Mouse (Mus musculus): ENCODE data around the gene Ambn. TPM values are rescaled to one million over a fixed set of nuclear protein-coding genes. Genes with fewer than 3 reads are reported as not detected.
"Not testable (repeated sequence)": the region's sequence is repeated elsewhere in the genome, so short reads cannot be mapped to it uniquely, and the experiment has no call there.

The Ambn gene
- polyA plus RNA-seq (2011; ENCODE audit: insufficient read depth, insufficient read length, low read depth, missing spikeins) = not detected in 2 replicates

GRCm38 (mm10) chr5:88455691-88456090 is at the start of gene Ambn:
Ambn (plus strand) TSS chr5:88455991.
- Histone ChIP-seq H3K36me3 (ENCODE audit: control insufficient read depth, insufficient read depth, low read length, poor library complexity, severe bottlenecking) (no peaks in the 10 kb centered on the region), H3K27me3 (ENCODE audit: control insufficient read depth, insufficient read depth, low read length, poor library complexity, severe bottlenecking) (no peaks in the 10 kb centered on the region)

DNA sequence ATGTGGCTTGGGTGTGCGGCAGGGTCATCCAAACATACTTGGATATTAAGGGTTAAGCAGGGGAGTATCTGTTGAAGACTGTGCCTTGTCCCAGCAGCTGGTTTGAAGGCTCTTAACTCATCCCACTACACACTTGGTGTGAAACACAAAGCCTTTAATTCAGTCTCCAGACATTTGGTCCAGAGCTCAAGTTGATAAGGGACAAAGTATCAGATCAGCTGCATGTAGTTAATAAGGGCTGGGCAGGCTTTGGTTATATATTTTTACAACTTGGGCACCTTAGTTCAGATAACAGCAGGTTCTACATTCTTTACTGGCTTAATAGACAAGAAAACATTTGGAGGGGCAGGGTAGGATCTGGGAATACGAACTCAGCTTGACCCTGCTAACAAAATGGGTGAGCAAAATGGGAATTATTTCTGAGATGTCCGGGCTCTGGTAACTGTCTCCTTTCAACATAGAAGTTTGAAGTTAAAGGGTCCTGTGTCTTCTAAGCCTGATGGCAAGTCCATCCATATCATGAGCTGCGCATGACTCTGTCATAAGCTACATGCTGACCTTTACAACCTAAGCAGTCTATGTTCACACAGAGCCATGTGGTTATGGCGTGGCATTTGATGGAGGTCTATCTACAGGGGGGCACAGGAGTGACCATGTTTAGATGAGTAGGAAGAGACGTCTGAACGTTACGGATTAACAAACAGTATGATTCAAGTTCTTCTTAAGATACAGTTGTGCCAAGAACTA is 35.3 kb upstream of the Ambn start:
- TF ChIP-seq POLR2A (IDR thresholded peaks at IDR 0.05; ENCODE audit: insufficient read depth, low read length) = no peak
- TF ChIP-seq CTCF (IDR thresholded peaks at IDR 0.05; ENCODE audit: low read depth, low read length) = no peak
- TF ChIP-seq EP300 (IDR thresholded peaks at IDR 0.05; ENCODE audit: insufficient read depth, low read depth, low read length) = no peak
- Histone ChIP-seq H3K27ac (ENCODE audit: insufficient read depth, low read length) (no peak overlapping the region), H3K27me3 (ENCODE audit: control insufficient read depth, insufficient read depth, low read length, poor library complexity, severe bottlenecking) (no peaks in the 10 kb centered on the region), H3K4me1 (ENCODE audit: control insufficient read depth, insufficient read depth, low read length) (no peaks in the 10 kb centered on the region), H3K4me3 (ENCODE audit: low read depth, low read length) (no peak overlapping the region), H3K9me3 (replicated peaks; ENCODE audit: control insufficient read depth, insufficient read depth, low read length, poor library complexity, severe bottlenecking) (no peaks in the 10 kb centered on the region), H3K36me3 (ENCODE audit: control insufficient read depth, insufficient read depth, low read length, poor library complexity, severe bottlenecking) (no peaks in the 10 kb centered on the region), H3K9ac (ENCODE audit: low read depth, poor library complexity, severe bottlenecking) (no peak overlapping the region)

More at GRCm38 (mm10) chr5:88455691-88456090, at the start of gene Ambn:
- TF ChIP-seq POLR2A (IDR thresholded peaks at IDR 0.05; ENCODE audit: insufficient read depth, low read length) = no peak
- TF ChIP-seq CTCF (IDR thresholded peaks at IDR 0.05; ENCODE audit: low read depth, low read length) = no peak
- no peak for TF ChIP-seq EP300 (IDR thresholded peaks at IDR 0.05; ENCODE audit: insufficient read depth, low read depth, low read length)
- Histone ChIP-seq H3K4me1 (ENCODE audit: control insufficient read depth, insufficient read depth, low read length) (no peaks in the 10 kb centered on the region), H3K9ac (ENCODE audit: low read depth, poor library complexity, severe bottlenecking) (no peak within 1 kb of the TSS), H3K4me3 (ENCODE audit: low read depth, low read length) (no peak within 1 kb of the TSS), H3K27ac (ENCODE audit: insufficient read depth, low read length) (no peak within 1 kb of the TSS), H3K9me3 (replicated peaks; ENCODE audit: control insufficient read depth, insufficient read depth, low read length, poor library complexity, severe bottlenecking) (no peaks in the 10 kb centered on the region)

DNA sequence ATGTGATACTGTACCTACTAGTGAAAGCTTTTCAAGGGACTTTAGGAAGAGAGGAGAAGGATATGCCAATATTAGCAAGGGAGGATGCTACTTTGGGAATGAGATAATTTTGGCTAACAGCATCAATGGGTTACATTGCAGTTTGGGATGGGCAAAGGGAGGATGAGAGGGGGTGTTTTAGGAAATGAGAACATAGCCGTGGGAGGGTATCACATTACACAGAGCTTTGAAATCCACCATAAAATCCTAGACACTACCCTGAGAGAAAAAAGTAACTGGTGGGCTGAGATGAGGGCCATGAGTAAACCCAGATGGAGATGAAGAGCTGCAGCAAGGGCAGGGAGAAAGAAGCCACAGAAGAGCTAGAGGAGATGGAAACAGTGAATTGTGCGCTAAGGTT is 30.9 kb upstream of the Ambn start:
- H3K4me1 ChIP-seq (ENCODE audit: control insufficient read depth, insufficient read depth, low read length); H3K36me3 ChIP-seq (ENCODE audit: control insufficient read depth, insufficient read depth, low read length, poor library complexity, severe bottlenecking); H3K9me3 ChIP-seq (replicated peaks; ENCODE audit: control insufficient read depth, insufficient read depth, low read length, poor library complexity, severe bottlenecking); H3K27me3 ChIP-seq (ENCODE audit: control insufficient read depth, insufficient read depth, low read length, poor library complexity, severe bottlenecking); H3K4me3 ChIP-seq (ENCODE audit: low read depth, low read length); H3K9ac ChIP-seq (ENCODE audit: low read depth, poor library complexity, severe bottlenecking); H3K27ac ChIP-seq (ENCODE audit: insufficient read depth, low read length): not testable (repeated sequence)

- Histone ChIP-seq H3K9me3 (replicated peaks; ENCODE audit: control insufficient read depth, insufficient read depth, low read length, poor library complexity, severe bottlenecking) (no peaks in the 10 kb centered on the region), H3K27ac (ENCODE audit: insufficient read depth, low read length) (no peak overlapping the region), H3K36me3 (ENCODE audit: control insufficient read depth, insufficient read depth, low read length, poor library complexity, severe bottlenecking) (no peaks in the 10 kb centered on the region), H3K4me1 (ENCODE audit: control insufficient read depth, insufficient read depth, low read length) (no peaks in the 10 kb centered on the region), H3K27me3 (ENCODE audit: control insufficient read depth, insufficient read depth, low read length, poor library complexity, severe bottlenecking) (no peaks in the 10 kb centered on the region), H3K9ac (ENCODE audit: low read depth, poor library complexity, severe bottlenecking) (no peak overlapping the region), H3K4me3 (ENCODE audit: low read depth, low read length) (no peak overlapping the region)
- TF ChIP-seq CTCF (IDR thresholded peaks at IDR 0.05; ENCODE audit: low read depth, low read length) (no peak), POLR2A (IDR thresholded peaks at IDR 0.05; ENCODE audit: insufficient read depth, low read length) (no peak), EP300 (IDR thresholded peaks at IDR 0.05; ENCODE audit: insufficient read depth, low read depth, low read length) (no peak)
These were observed 29.0 kb upstream of the Ambn start for GRCm38 (mm10) chr5:88426753-88427152.

GRCm38 (mm10) chr5:88467471-88467870 is 11.7 kb downstream of the Ambn start:
- Histone ChIP-seq H3K36me3 (ENCODE audit: control insufficient read depth, insufficient read depth, low read length, poor library complexity, severe bottlenecking) (no peaks in the 10 kb centered on the region), H3K4me1 (ENCODE audit: control insufficient read depth, insufficient read depth, low read length) (no peaks in the 10 kb centered on the region), H3K4me3 (ENCODE audit: low read depth, low read length) (no peak overlapping the region), H3K9ac (ENCODE audit: low read depth, poor library complexity, severe bottlenecking) (no peak overlapping the region), H3K27me3 (ENCODE audit: control insufficient read depth, insufficient read depth, low read length, poor library complexity, severe bottlenecking) (no peaks in the 10 kb centered on the region), H3K27ac (ENCODE audit: insufficient read depth, low read length) (no peak overlapping the region), H3K9me3 (replicated peaks; ENCODE audit: control insufficient read depth, insufficient read depth, low read length, poor library complexity, severe bottlenecking) (no peaks in the 10 kb centered on the region)
- TF ChIP-seq CTCF (IDR thresholded peaks at IDR 0.05; ENCODE audit: low read depth, low read length) (no peak), EP300 (IDR thresholded peaks at IDR 0.05; ENCODE audit: insufficient read depth, low read depth, low read length) (no peak), POLR2A (IDR thresholded peaks at IDR 0.05; ENCODE audit: insufficient read depth, low read length) (no peak)

GRCm38 (mm10) chr5:88468807-88469704 is 13.3 kb downstream of the Ambn start:
- H3K4me1 ChIP-seq (ENCODE audit: control insufficient read depth, insufficient read depth, low read length) = no peaks in the 10 kb centered on the region
- H3K9ac ChIP-seq (ENCODE audit: low read depth, poor library complexity, severe bottlenecking) = no peak overlapping the region
- TF ChIP-seq POLR2A (IDR thresholded peaks at IDR 0.05; ENCODE audit: insufficient read depth, low read length) (no peak), CTCF (IDR thresholded peaks at IDR 0.05; ENCODE audit: low read depth, low read length) (no peak), EP300 (IDR thresholded peaks at IDR 0.05; ENCODE audit: insufficient read depth, low read depth, low read length) (no peak)
- H3K36me3 ChIP-seq (ENCODE audit: control insufficient read depth, insufficient read depth, low read length, poor library complexity, severe bottlenecking) = no peaks in the 10 kb centered on the region
- H3K27me3 ChIP-seq (ENCODE audit: control insufficient read depth, insufficient read depth, low read length, poor library complexity, severe bottlenecking) = no peaks in the 10 kb centered on the region
- no peak overlapping the region for H3K4me3 ChIP-seq (ENCODE audit: low read depth, low read length)
- H3K9me3 ChIP-seq (replicated peaks; ENCODE audit: control insufficient read depth, insufficient read depth, low read length, poor library complexity, severe bottlenecking) = no peaks in the 10 kb centered on the region
- no peak overlapping the region for H3K27ac ChIP-seq (ENCODE audit: insufficient read depth, low read length)

Measured in ES-Bruce4 (cell line).